ENCODE assay signal across 8 mouse cellular contexts in the genomic region with DNA sequence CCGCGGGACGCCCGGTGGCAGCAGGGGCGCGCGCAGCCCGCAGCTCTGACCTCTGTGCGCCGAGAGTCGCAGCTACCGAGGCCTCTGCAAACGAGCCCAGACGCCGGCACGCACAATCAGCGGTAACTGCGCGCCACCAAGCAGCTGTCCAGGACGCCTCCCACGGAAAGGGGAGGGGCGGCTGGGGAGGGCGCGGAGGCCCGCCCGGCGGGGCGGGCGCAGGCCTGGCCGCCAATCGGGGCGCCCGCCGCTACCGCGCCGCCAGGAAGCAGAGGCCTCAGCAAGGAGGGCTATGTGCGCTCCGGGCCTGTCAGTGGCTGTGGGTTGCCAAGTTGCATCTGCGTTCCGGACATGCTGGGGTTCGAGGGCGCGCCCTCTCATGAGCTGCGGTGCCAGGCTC.
DNase-seq lines count a peak whose midpoint lies in the region; ATAC-seq and TF ChIP-seq lines count a peak whose summit lies in the region.
"Not testable (repeated sequence)": the region's sequence is repeated elsewhere in the genome, so short reads cannot be mapped to it uniquely, and the experiment has no call there.

No protein-coding gene starts in this region.

- H3K4me3 ChIP-seq in embryonic facial prominence, embryonic 11.5 days (ENCODE audit: low read depth, low read length), result peak overlapping the region; percentile 23
- H3K4me3 ChIP-seq in heart, adult 2 months, result not testable (repeated sequence)

- TF ChIP-seq EP300 in heart, adult 2 months (IDR thresholded peaks at IDR 0.05; ENCODE audit: insufficient read depth, low read depth, low read length), result not testable (repeated sequence)

- not testable (repeated sequence) for H3K36me3 ChIP-seq in embryonic facial prominence, embryonic 11.5 days (replicated peaks; ENCODE audit: control insufficient read depth, insufficient read depth, low read depth, low read length); heart, adult 2 months (ENCODE audit: control insufficient read depth, insufficient read depth, low read length)

- not testable (repeated sequence) for H3K4me1 ChIP-seq in embryonic facial prominence, embryonic 11.5 days (ENCODE audit: control insufficient read depth, insufficient read depth, low read length); heart, adult 2 months (ENCODE audit: control insufficient read depth, insufficient read depth, low read length)

- not testable (repeated sequence) for H3K4me2 ChIP-seq in embryonic facial prominence, embryonic 11.5 days (ENCODE audit: low read depth, low read length)

- intact Hi-C loops in heart, adult 2 months (cut with DNase I), result not testable (repeated sequence)

- not testable (repeated sequence) for H3K27ac ChIP-seq in embryonic facial prominence, embryonic 11.5 days (replicated peaks; ENCODE audit: low read depth, low read length); heart, adult 2 months

- TF ChIP-seq POLR2A in heart, adult 2 months (IDR thresholded peaks at IDR 0.05; ENCODE audit: insufficient read depth, low read depth, low read length), result not testable (repeated sequence)

- 4% methylated on average over 26 of the region's 45 CpGs for WGBS in embryonic facial prominence, embryonic 11.5 days
- 6% methylated on average over 40 of the region's 45 CpGs for WGBS in heart, adult 2 months

- H3K9me3 ChIP-seq in embryonic facial prominence, embryonic 11.5 days (replicated peaks; ENCODE audit: control insufficient read depth, low read length), result not testable (repeated sequence)

- not testable (repeated sequence) for H3K9ac ChIP-seq in embryonic facial prominence, embryonic 11.5 days (replicated peaks; ENCODE audit: low read length); heart, adult 2 months (ENCODE audit: low read depth, low read length)

- not testable (repeated sequence) for TF ChIP-seq CTCF in heart, adult 2 months (IDR thresholded peaks at IDR 0.05)

- DNase-seq in embryonic facial prominence, embryonic 11.5 days (ENCODE audit: low spot score), result peak; percentile 3
- DNase-seq in heart, adult 2 months, result peak; percentile 8 to 25
- peak; percentile 4 to 42 for DNase-seq in kidney, postnatal 25 days
- DNase-seq in lung, postnatal 10 days, result peak; percentile 38
- DNase-seq in right cerebral cortex, postnatal 10 days (ENCODE audit: low spot score in 2 of 2), result peak; percentile 17 to 18
- peak; percentile 29 for DNase-seq in urinary bladder, postnatal 14 days (ENCODE audit: low spot score)

- H3K27me3 ChIP-seq in embryonic facial prominence, embryonic 11.5 days (ENCODE audit: control insufficient read depth, insufficient read depth, low read length); heart, adult 2 months (ENCODE audit: control insufficient read depth, insufficient read depth, low read length): not testable (repeated sequence)

- peak; percentile 69 for ATAC-seq in activated CD4-positive, CD25-positive, alpha-beta regulatory T cell, adult 4 months
- not testable (repeated sequence) for ATAC-seq in embryonic facial prominence, embryonic 11.5 days (replicated peaks; ENCODE audit: insufficient number of reproducible peaks, low FRiP score, low TSS enrichment, low read depth)
- ATAC-seq in inflammation-experienced regulatory T-cells, adult 6 months, result peak; percentile 79

- H3K79me2 ChIP-seq in heart, adult 2 months (replicated peaks; ENCODE audit: control insufficient read depth, insufficient read depth, low read length), result not testable (repeated sequence)
